Mouse (Mus musculus): ENCODE data around the gene Cbx2. TPM values are rescaled to one million over a fixed set of nuclear protein-coding genes. Genes with fewer than 3 reads are reported as not detected.

Gene Cbx2
- total RNA-seq, 2 experiments from 2014 or later, result 3.2 to 3.4 TPM

GRCm38 (mm10) chr11:119022068-119022894, 481 bp upstream of the Cbx2 start:
- peak; percentile 69 for TF ChIP-seq CTCF (IDR thresholded peaks at IDR 0.05)

GRCm38 (mm10) chr11:119023616-119023980, 836 bp downstream of the Cbx2 start:
- DNase-seq (ENCODE audit: extremely low spot score in 1 of 2, low spot score in 2 of 2), result no peak
- no peak for TF ChIP-seq CTCF (IDR thresholded peaks at IDR 0.05)
- H3K4me3 ChIP-seq, result peak overlapping the region; percentile 82
- no peak overlapping the region for H3K27ac ChIP-seq
- intact Hi-C loops (cut with DNase I), result loop anchor here (2.0 kb wide), 1 partner anchor 25 kb away; no protein-coding TSS in a partner anchor

More at GRCm38 (mm10) chr11:119022068-119022894, 481 bp upstream of the Cbx2 start:
- Histone ChIP-seq H3K27ac (no peak overlapping the region), H3K4me3 (peak overlapping the region; percentile 82)
- DNase-seq (ENCODE audit: extremely low spot score in 1 of 2, low spot score in 2 of 2), result no peak
- intact Hi-C loops (cut with DNase I), result loop anchor here (1.0 to 2.0 kb wide), 2 partner anchors 19 to 23 kb away; no protein-coding TSS in a partner anchor

- H3K27ac ChIP-seq, result no peak overlapping the region
- no peak overlapping the region for H3K4me3 ChIP-seq
- TF ChIP-seq CTCF (IDR thresholded peaks at IDR 0.05), result no peak
- DNase-seq (ENCODE audit: extremely low spot score in 1 of 2, low spot score in 2 of 2), result no peak
- intact Hi-C loops (cut with DNase I), result no loop called here
These were observed 1.5 kb downstream of the Cbx2 start for GRCm38 (mm10) chr11:119024260-119024659.

GRCm38 (mm10) chr11:119026203-119026602, 3.4 kb downstream of the Cbx2 start:
- H3K4me3 ChIP-seq, result no peak overlapping the region
- no peak overlapping the region for H3K27ac ChIP-seq
- no peak for DNase-seq (ENCODE audit: extremely low spot score in 1 of 2, low spot score in 2 of 2)
- TF ChIP-seq CTCF (IDR thresholded peaks at IDR 0.05), result no peak
- intact Hi-C loops (cut with DNase I), result no loop called here

GRCm38 (mm10) chr11:119033874-119034558, 11.3 kb downstream of the Cbx2 start:
- peak; percentile 71 to 80 for DNase-seq (ENCODE audit: extremely low spot score in 1 of 2, low spot score in 2 of 2)
- Histone ChIP-seq H3K27ac (no peak overlapping the region), H3K4me3 (peak overlapping the region; percentile 30; the same call in 1 of the 2 replicates)
- intact Hi-C loops (cut with DNase I), result loop anchor here (1.0 kb wide), 1 partner anchor 156 kb away; no protein-coding TSS in a partner anchor
- peak; percentile 92 for TF ChIP-seq CTCF (IDR thresholded peaks at IDR 0.05)

- Histone ChIP-seq H3K4me3 (0 out of 2 replicates have a peak overlapping the region, but pooled peaks have one; percentile 30), H3K27ac (no peak overlapping the region)
- intact Hi-C loops (cut with DNase I), result loop anchor here (1.0 kb wide), 1 partner anchor 156 kb away; no protein-coding TSS in a partner anchor
- no peak for TF ChIP-seq CTCF (IDR thresholded peaks at IDR 0.05)
- no peak for DNase-seq (ENCODE audit: extremely low spot score in 1 of 2, low spot score in 2 of 2)
These were observed 11.9 kb downstream of the Cbx2 start for GRCm38 (mm10) chr11:119034635-119035034.

GRCm38 (mm10) chr11:119035094-119035685, 12.4 kb downstream of the Cbx2 start:
- no peak overlapping the region for H3K27ac ChIP-seq
- no peak overlapping the region for H3K4me3 ChIP-seq
- no peak for TF ChIP-seq CTCF (IDR thresholded peaks at IDR 0.05)
- intact Hi-C loops (cut with DNase I), result no loop called here
- no peak for DNase-seq (ENCODE audit: extremely low spot score in 1 of 2, low spot score in 2 of 2)

GRCm38 (mm10) chr11:119035686-119036165, 13.0 kb downstream of the Cbx2 start:
- TF ChIP-seq CTCF (IDR thresholded peaks at IDR 0.05), result no peak
- intact Hi-C loops (cut with DNase I), result no loop called here
- Histone ChIP-seq H3K27ac (no peak overlapping the region), H3K4me3 (no peak overlapping the region)
- no peak for DNase-seq (ENCODE audit: extremely low spot score in 1 of 2, low spot score in 2 of 2)

GRCm38 (mm10) chr11:119036447-119036846, 13.7 kb downstream of the Cbx2 start:
- intact Hi-C loops (cut with DNase I), result no loop called here
- TF ChIP-seq CTCF (IDR thresholded peaks at IDR 0.05), result no peak
- H3K4me3 ChIP-seq, result no peak overlapping the region

GRCm38 (mm10) chr11:119036934-119037779, 14.4 kb downstream of the Cbx2 start:
- no peak for TF ChIP-seq CTCF (IDR thresholded peaks at IDR 0.05)
- DNase-seq (ENCODE audit: extremely low spot score in 1 of 2, low spot score in 2 of 2), result peak in 1 of 2 experiments; percentile 26
- H3K4me3 ChIP-seq, result peak overlapping the region; percentile 48
- H3K27ac ChIP-seq, result no peak overlapping the region
- intact Hi-C loops (cut with DNase I), result no loop called here

More at GRCm38 (mm10) chr11:119036447-119036846, 13.7 kb downstream of the Cbx2 start:
- no peak overlapping the region for H3K27ac ChIP-seq
- no peak for DNase-seq (ENCODE audit: extremely low spot score in 1 of 2, low spot score in 2 of 2)

All from left cerebral cortex, adult 2 months (tissue).